Mouse (Mus musculus) brain, embryonic 14.5 days (tissue): ENCODE results near the gene Slc7a3. TPM values are rescaled to one million over a fixed set of nuclear protein-coding genes. Genes with fewer than 3 reads are reported as not detected.

Experiments used
- DNase-seq: peaks from one replicate; pipeline ENCODE4 v3.0.0-alpha.2; 2011; ENCODE audit warnings: low read depth
- CTCF ChIP-seq: fragments of 200-500 bp; IDR thresholded peaks from 2 replicates; pipeline ENCODE4 v1.5.1; 2012; ENCODE audit warnings: inconsistent platforms, mild to moderate bottlenecking, moderate library complexity, borderline replicate concordance; ENCODE audit not compliant: insufficient read depth, insufficient read length; ENCODE audit errors: extremely low read depth
- POLR2A ChIP-seq: fragments of 200-500 bp; IDR thresholded peaks from 2 replicates; pipeline ENCODE4 v1.6.1; 2012; ENCODE audit warnings: mild to moderate bottlenecking, inconsistent platforms, borderline replicate concordance; ENCODE audit not compliant: poor library complexity, insufficient read depth, insufficient read length, severe bottlenecking; ENCODE audit errors: extremely low read depth
- polyA plus RNA-seq: library from polyadenylated mRNA; depleted of rRNA; stranded (reverse); fragments of >200 nt; gene quantifications from 2 replicates; pipeline ENCODE4 v1.2.3, GENCODE M21; 2012; rRNA removed

Gene Slc7a3
- 3.1 and 4.1 TPM in 2 replicates for polyA plus RNA-seq

DNA sequence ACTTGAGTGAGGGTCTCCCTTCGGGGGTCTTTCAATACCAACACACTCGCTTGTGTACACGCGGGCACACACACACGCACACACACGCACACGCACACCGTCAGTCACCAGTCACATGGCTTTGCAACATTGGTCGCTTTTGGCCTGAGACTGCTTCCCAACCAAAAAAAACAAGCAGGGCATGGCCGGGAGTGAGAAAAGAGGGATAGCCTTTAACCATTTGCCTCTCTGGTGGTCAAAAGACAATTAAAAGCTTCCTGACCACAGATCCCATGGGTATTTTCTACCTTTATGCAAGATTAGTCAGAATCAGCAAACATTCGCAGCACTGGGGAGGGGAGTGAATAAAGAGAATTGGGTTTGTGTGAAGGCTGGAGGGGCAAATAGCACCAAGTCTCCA lies at the start of gene Slc7a3:
Slc7a3 (minus strand) TSS at position 101 of the 400 bp plus-strand sequence.
- no peak for DNase-seq
- TF ChIP-seq POLR2A, result no peak

GRCm38 (mm10) chrX:101131992-101132791 lies 46.4 kb upstream of the Slc7a3 start:
- peak; percentile 49 for TF ChIP-seq CTCF
- TF ChIP-seq POLR2A, result no peak
- peak; percentile 76 for DNase-seq

GRCm38 (mm10) chrX:101131001-101131400 lies 45.2 kb upstream of the Slc7a3 start:
- DNase-seq, result peak; percentile 78
- TF ChIP-seq CTCF (peak; percentile 60; the same call in 1 of the 2 replicates), POLR2A (no peak)

DNA sequence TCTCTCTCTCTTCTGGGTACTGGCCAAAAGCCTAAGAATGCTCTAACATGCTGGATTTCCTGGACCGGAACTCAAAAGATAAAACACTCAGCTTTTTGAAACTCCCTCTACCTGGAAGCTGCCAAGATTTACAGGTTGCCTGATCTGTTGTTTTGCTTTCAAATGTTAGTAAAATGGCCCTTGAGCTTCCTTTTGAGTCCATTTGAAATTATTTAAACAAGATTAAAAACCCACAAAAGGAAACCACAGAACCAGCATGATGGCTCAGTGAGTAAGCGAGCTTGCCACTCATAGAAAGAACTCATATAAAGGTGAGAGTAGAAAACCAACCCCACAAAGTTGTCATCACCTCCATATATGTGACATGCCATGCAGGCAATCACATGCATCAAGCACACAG lies 42.7 kb upstream of the Slc7a3 start:
- no peak for DNase-seq
- TF ChIP-seq POLR2A (no peak), CTCF (no peak)

DNA sequence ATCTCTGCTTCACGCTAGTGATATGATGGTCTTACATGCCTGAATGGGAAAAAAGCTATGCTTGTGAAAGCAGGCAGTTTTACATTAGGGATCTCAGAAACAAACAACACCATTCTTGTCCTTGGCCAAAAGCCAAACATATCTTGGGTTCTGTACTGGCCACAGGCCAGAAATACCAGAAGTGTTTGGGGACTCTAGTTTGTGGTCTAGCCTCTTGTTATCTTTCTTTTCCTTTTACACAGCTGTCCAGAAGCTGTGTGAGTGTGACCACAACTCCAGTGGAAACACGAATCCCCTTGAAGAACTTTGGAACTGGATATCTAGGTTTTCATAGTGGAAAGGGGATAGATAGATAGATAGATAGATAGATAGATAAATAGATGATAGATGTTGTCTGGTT lies 41.2 kb upstream of the Slc7a3 start:
- peak; percentile 27 for DNase-seq

GRCm38 (mm10) chrX:101126474-101126955 lies 40.7 kb upstream of the Slc7a3 start:
- no peak for TF ChIP-seq CTCF
- TF ChIP-seq POLR2A, result no peak
- DNase-seq, result no peak

More for the DNA sequence above, 41.2 kb upstream of the Slc7a3 start:
- TF ChIP-seq POLR2A, result no peak
- TF ChIP-seq CTCF, result no peak

- DNase-seq, result peak; percentile 22
Observed at GRCm38 (mm10) chrX:101120546-101120945, 34.7 kb upstream of the Slc7a3 start.

DNA sequence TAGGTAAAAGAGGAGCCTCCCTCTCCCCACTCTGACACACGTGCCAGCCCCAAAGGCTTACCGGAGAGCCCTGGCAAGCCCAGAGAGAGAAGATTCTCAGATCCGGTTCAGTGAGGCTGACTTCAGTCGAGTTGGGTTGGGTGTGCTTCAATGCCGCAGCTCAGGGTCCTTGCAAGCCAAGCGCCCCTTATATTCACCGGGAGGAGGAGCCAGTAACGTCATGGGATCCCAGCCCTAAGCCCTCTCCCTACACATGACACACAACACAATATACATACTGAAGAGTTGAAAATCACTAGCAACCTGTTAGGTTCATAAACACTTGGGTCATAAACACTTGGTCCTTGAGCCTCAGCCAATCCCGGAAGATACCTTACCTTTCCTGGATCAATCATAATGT lies 609 bp downstream of the Slc7a3 start:
- DNase-seq, result peak; percentile 21

More at GRCm38 (mm10) chrX:101120546-101120945, 34.7 kb upstream of the Slc7a3 start:
- TF ChIP-seq POLR2A, result no peak
- peak; percentile 20; the same call in 1 of the 2 replicates for TF ChIP-seq CTCF

GRCm38 (mm10) chrX:101084192-101084591 lies 1.6 kb downstream of the Slc7a3 start:
- DNase-seq, result no peak
- TF ChIP-seq POLR2A (no peak), CTCF (no peak)

GRCm38 (mm10) chrX:101065245-101065644 lies 20.6 kb downstream of the Slc7a3 start:
- peak; percentile 67 for DNase-seq
- TF ChIP-seq POLR2A, result no peak
- no peak for TF ChIP-seq CTCF

- peak; percentile 81 for DNase-seq
- TF ChIP-seq CTCF (no peak), POLR2A (no peak)
Observed at GRCm38 (mm10) chrX:101063503-101063902, 22.3 kb downstream of the Slc7a3 start.

- no peak for TF ChIP-seq POLR2A
- no peak for TF ChIP-seq CTCF
- no peak for DNase-seq
Observed at GRCm38 (mm10) chrX:101059541-101059940, 26.3 kb downstream of the Slc7a3 start, which contains the start of gene Tex11. Gene Tex11, minus strand, starts transcription at chrX:101059667.

Other genes with a start within 250 kb of the Slc7a3 start
- gene Tex11, start 26.4 kb downstream of the Slc7a3 start, polyA plus RNA-seq, result 0.03 TPM in 1 of 2 replicates, not detected in the other
- gene Snx12, start 136.5 kb upstream of the Slc7a3 start, polyA plus RNA-seq, result 40.8 and 48.7 TPM in 2 replicates
- gene Foxo4, start 168.5 kb upstream of the Slc7a3 start, polyA plus RNA-seq, result 12.7 and 14.7 TPM in 2 replicates
- gene Gm614, start 178.0 kb upstream of the Slc7a3 start, polyA plus RNA-seq, result not detected in 2 replicates
- 4.1 and 5.9 TPM in 2 replicates for gene Il2rg, start 182.2 kb upstream of the Slc7a3 start, polyA plus RNA-seq
- gene Gm20489, start 183.0 kb upstream of the Slc7a3 start, polyA plus RNA-seq, result not detected in 2 replicates
- 63.6 and 77.3 TPM in 2 replicates for gene Med12, start 188.0 kb upstream of the Slc7a3 start, polyA plus RNA-seq
- 35.0 and 54.4 TPM in 2 replicates for gene Nlgn3, start 213.1 kb upstream of the Slc7a3 start, polyA plus RNA-seq